Mouse (Mus musculus) regulatory T cell (primary cell): Measurements from ENCODE around the gene Arpc3.

Source experiments
- in situ Hi-C: fragments of 300-600 bp; cut with MboI, MseI; formaldehyde crosslinking; loops from one replicate; pipeline ENCODE4 v1.15.1; 2025; ENCODE audit warnings: high pct_unique_total_duplicates

Arpc3 gene

DNA sequence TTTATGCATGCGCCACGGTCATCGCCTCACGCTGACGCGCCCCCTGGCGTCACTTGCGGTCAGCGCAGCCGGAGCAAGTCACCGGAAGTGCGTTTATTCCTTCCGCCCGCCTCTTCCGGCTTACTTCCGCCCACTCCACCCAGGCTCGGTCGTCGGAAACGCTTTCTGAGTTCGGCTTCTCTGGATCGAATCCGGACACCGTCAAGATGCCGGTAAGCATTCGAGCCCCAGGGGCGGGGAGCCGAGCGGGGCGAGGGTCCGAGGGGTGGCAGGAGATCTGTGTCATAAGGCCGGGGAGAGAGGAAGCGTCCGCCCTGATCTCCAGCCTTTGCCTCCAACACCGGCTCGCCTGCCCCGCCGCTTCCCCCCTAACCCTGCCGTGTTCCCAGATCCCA lies at the start of gene Arpc3:
Gene Arpc3, plus strand, starts transcription at position 93 of the 395 bp plus-strand sequence.
- in situ Hi-C loops: no loop called here

- in situ Hi-C loops: no loop called here
Measured at GRCm38 (mm10) chr5:122342874-122343273, 48.8 kb upstream of the Arpc3 start.

DNA sequence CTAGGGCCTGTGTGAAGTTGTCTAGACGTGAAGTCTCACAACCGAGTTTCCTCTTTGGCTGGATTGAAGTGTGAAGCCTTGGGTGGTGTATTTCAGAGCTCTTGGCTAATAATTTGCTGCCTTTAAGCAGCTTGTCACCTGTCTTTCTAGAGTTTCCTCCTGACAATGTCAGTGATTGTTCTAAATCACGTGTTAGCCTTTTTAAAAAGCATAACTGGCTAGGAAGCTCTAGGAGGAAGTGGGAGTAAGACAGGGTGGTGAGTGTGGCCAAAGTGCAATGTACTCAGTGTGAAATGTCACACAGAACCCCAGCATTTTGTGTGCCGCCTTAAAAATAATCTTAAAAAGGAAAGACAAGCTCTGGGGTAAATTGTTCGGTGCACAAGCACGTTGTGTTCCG lies 47.9 kb upstream of the Arpc3 start:
- in situ Hi-C loops: no loop called here

DNA sequence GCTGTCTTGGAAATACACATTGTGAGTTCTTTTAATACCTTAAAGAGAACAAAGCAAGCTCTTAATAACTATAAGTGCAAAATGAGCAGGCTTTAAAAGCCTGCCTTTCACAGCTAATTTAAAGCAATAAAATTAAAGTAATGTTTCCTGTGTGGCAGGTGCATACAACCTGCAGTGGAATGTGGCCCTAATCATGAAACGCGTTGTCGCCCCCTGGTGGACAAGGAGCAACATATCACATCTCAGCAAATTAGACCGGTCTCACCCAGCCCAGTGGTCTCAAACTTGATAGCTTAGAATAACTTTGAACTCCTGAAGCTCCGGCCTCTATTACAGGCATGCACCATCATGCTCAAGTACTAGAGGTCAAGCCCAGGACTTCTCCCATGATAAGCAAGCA lies 47.4 kb upstream of the Arpc3 start:
- in situ Hi-C loops: no loop called here

DNA sequence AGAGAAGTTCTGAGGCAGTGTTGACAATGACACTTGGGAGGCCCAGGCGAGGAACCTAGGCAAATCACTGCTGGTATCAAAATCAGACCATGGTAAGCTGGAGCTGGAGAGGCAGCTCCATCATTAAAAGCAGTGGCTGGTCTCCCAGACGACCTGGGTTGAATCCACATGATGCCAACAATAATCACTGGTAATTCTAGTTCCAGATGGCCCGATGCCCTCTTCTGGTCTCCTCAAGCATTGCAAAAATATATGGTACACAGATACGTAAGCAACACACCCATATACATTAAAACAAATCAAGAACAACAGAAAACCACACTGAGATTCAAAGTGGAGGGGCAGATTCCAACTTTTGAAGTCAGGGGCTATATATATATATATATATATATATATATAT lies 45.9 kb upstream of the Arpc3 start:
- in situ Hi-C loops: no loop called here

DNA sequence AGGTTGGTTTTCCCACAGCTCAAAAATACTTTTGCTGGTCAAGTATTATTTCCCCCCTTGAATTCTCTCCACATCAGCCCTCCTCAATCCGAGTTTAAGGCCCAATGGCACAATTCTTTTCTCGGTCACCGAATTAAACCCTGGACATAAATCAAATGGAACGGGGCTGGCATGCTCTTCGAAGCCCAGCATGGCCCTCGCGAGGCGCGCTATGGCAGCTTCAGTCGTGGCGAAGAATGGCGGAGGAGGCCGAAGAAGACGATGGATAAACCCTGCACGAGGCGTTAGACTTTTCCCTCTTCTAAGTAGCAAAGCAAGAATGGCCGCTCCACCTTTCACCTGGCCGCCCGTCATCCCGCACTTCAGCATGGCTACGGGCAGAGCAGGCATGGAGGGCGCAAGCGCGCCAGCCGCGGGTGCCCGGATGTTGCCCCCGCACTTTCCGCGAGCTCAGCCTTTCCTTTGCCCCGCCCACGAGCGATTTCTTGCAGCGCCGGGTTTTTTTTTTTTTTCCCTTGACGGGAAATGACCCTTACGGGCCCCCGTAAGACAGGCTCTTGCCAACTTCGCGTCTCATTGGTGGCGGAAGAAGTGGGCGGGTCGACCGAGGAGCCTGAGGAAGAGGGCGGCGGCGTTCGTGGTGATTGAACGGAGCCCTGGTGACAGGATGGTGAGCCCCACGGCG lies 37.7 kb upstream of the Arpc3 start, which contains the start of the genes Rad9b and Vps29:
Gene Rad9b, minus strand, starts transcription at position 427 of the 685 bp plus-strand sequence.
Gene Vps29, plus strand, starts transcription at position 563 of the 685 bp plus-strand sequence.
- in situ Hi-C loops: loop anchor here (25.0 kb wide), 1 partner anchor 517 kb away; the partner anchor contains the start of genes Pheta1 and Sh2b3

GRCm38 (mm10) chr5:122354492-122355067 lies 37.1 kb upstream of the Arpc3 start:
- in situ Hi-C loops: loop anchor here (25.0 kb wide), 1 partner anchor 517 kb away; the partner anchor contains the start of genes Pheta1 and Sh2b3

DNA sequence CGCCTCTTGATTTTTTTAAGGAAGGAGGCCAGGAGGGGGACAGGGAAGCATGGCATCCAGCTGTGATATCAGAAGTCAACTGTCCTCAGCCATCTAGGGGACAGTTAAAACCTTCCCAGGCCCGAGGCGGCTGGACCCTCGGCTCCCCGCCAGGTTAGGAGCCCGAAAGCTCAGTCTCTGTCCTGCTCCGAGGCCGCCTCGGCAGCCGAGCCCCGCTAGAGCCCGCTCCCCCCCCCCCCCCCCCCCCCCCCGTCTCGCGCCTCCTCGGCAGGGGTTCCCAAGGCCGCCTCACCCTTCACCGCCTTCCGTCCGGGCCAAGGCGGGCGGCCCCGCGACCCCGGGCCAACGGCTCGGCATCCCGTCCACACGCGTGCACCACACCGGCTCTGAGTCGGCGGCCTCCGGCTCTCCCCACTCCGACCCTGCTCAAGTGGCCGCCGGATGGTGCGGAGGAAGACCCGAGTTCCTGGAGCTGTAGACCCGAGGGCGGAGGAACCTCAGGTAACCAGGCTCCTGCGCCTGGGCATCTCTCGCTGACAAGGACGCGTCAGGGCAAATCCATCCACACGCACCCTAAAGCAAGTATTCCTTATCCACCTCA lies 20.0 kb upstream of the Arpc3 start, which contains the start of gene Gpn3:
Gene Gpn3, plus strand, starts transcription at position 286 of the 601 bp plus-strand sequence.
- in situ Hi-C loops: loop anchor here (25.0 kb wide), 1 partner anchor 534 kb away; the partner anchor contains the start of genes Pheta1 and Sh2b3

DNA sequence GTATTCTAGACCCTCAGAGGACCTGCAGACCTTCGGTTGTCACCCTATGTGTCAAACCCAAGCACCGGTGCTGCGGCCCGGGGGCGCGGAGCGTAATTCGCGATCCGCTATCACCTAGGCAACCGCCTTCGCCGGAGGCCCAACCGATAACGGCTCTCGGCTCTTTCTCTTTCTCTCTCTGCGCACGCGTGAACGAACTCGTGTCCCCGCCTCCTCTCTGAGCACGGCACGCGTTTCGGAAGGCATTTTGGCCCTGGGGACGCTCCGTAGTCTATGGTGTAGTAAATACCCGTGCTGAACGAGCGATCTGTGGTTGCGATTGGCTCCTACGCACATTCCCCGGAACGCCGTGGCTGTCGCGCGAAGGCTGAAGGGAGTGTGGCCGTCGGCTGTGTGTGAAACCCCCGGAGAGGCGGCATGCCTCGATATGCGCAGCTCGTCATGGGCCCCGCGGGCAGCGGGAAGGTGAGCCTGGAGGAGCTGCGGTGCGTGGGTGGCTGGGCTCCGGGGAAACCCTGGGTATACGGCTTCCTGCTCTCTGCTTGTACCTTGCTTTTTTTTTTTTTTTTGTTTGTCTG lies 19.4 kb upstream of the Arpc3 start, which contains the start of gene Fam216a:
Gene Fam216a, minus strand, starts transcription at position 173 of the 578 bp plus-strand sequence.
- in situ Hi-C loops: loop anchor here (25.0 kb wide), 1 partner anchor 535 kb away; the partner anchor contains the start of genes Pheta1 and Sh2b3

DNA sequence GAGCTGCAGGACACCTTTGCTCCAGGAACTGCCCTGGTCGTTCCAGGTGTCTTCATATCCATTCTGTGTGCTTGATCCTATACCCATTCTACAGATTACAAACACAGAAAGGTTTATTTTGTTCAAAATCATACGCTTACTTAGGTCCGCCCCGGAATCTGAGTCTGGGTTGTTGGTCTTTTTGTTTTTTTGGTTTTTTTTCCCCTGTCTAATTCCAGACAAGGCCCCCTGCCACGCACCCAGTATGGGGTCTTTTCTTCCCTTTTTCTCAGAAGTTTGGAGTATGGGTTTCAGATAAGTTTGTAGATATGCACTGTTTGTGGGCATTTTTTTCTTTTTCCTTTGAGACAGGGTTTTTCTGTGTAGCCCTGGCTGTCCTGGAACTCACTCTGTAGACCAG lies 18.8 kb upstream of the Arpc3 start:
- in situ Hi-C loops: loop anchor here (25.0 kb wide), 1 partner anchor 536 kb away; the partner anchor contains the start of genes Pheta1 and Sh2b3

DNA sequence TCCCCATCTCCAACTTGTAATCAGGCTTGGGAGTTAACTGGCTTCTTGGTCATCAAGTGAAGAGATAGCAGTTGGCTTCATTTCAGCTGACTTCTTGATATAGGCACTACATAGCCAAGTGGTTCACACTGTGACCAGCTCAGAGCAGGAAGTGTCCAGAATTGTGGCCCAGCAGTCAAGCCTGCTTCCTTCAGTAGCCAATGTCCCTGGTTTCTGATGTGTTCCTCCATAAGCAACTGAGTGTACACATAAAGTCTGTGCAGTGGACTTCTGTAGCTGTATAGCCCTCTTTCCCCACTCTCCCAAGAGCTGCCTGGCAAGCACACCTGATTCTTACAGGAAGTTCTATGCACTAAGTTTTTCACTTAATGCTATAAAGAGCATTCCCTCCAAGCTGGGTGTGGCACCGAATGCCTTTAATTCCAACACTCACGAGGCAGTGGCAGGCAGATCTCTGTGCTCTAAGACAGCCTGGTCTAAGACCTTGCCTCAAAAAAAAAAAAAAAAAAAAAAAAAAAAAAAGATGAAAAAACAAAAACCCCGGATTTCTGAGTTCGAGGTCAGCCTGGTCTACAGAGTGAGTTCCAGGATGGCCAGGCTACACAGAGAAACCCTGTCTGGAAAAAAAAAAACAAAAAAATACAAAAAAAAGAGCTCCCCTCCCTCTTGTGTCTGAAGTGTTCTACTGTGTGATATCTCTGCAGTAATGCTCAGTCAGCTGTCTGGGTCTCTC lies 14.4 kb upstream of the Arpc3 start:
- in situ Hi-C loops: no loop called here

- in situ Hi-C loops: no loop called here
Measured at GRCm38 (mm10) chr5:122378171-122378570, 13.5 kb upstream of the Arpc3 start.

- in situ Hi-C loops: no loop called here
Measured at GRCm38 (mm10) chr5:122379374-122380155, 12.1 kb upstream of the Arpc3 start.

DNA sequence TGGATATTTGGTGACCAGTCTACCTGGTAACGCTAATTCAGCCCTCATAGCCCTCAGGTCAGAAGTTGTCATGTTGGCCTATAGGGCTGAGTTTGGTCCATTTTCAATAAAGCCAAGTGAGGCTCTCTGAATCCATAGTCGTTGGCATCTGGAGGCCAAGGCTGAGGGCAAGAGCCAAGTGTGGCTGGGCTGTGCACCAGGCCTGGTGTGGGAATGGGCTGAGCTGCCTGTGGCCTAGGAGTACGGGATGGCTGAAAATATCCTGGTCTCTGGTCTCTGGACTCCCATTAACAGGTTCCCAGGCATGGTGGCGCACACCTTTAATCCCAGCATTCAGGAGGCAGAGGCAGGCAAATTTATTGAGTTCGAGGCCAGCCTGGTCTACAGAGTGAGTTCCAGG lies 1.7 kb upstream of the Arpc3 start:
- in situ Hi-C loops: no loop called here

GRCm38 (mm10) chr5:122390671-122391070 lies 1.0 kb upstream of the Arpc3 start:
- in situ Hi-C loops: no loop called here

DNA sequence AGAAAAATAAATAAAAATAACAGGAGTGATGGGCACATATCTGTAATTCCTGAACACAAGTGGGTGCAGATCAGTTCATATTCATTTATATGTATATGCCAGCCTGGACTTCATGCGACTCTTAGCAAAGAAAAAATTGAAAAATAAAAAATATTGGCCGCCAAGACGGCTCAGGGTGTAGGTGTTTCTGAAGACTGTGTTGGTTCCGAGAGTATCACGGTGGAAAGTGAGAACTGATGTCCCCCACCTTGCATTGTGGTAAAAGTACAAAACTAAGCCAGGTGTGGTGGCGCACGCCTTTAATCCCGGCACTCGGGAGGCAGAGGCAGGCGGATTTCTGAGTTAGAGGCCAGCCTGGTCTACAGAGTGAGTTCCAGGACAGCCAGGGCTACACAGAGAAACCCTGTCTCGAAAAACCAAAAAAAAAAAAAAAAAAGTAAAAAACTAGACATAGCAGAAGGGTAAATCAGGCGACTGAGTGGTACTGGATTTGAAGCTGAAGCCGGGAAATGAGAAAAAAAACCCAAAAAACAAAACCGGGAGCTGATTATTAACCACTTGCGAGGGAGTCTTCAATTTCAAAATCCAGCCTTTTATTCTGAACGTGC lies 396 bp upstream of the Arpc3 start:
- in situ Hi-C loops: no loop called here

GRCm38 (mm10) chr5:122392227-122393004 lies 738 bp downstream of the Arpc3 start:
- in situ Hi-C loops: no loop called here

DNA sequence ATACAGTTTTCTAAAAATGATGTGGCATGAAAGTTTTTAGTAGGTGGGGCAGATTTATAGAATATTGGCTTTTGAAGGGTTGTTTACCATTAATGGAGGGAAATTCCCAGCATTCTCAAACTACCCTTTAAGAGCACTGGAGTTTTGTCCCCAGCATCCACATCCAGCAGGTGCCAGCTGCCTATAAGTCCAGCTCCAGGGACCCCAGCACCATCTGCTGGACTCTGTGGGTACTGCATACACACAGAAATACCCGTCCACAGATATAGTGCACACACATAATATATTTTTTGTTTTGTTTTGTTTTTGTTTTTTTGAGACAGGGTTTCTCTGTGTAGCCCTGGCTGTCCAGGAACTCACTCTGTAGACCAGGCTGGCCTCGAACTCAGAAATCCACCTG lies 2.2 kb downstream of the Arpc3 start:
- in situ Hi-C loops: no loop called here

- in situ Hi-C loops: loop anchor here (5.0 kb wide), 1 partner anchor 231 kb away; no protein-coding TSS in a partner anchor
Measured at GRCm38 (mm10) chr5:122396791-122397190, 5.1 kb downstream of the Arpc3 start.
